Mouse (Mus musculus) MEL (cell line): ENCODE measurements around the gene Itsn2. TPM values are rescaled to one million over a fixed set of nuclear protein-coding genes. Genes with fewer than 3 reads are reported as not detected.

ENCODE experiments used
- polyA plus RNA-seq, 2 experiments: library from polyadenylated mRNA; stranded (reverse) in 1 of 2; unstranded in 1 of 2; fragments of >175 nt in 1 of 2; fragments of >200 nt in 1 of 2; gene quantifications; 2 replicates each; pipeline versions ENCODE4 v1.2.1 to v1.2.4; 2012; ENCODE audit warnings: low replicate concordance in 2 of 2, low read depth in 1 of 2; ENCODE audit not compliant: insufficient read length in 2 of 2, insufficient read depth in 1 of 2, missing spikeins in 1 of 2
- total RNA-seq: library from RNA; depleted of rRNA; stranded (reverse); fragments of 300-350 nt; gene quantifications from 2 replicates; pipeline ENCODE4 v1.2.3, GENCODE M21; 2012; rRNA removed

Itsn2 gene
- total and polyA plus RNA-seq, 3 experiments: 40.1 to 218 (median 47.5) TPM

Other genes starting within 250 kb of the Itsn2 start
- 45.0 and 48.4 TPM in 2 replicates for gene Ncoa1, start 115.5 kb upstream of the Itsn2 start, total RNA-seq
- gene Ncoa1, start 115.5 kb upstream of the Itsn2 start, polyA plus RNA-seq: 10 to 100 TPM; 36.0 to 65.0 TPM
- gene Gm3625, start 289 bp downstream of the Itsn2 start, total RNA-seq: not detected in 2 replicates
- not detected for gene Gm3625, start 289 bp downstream of the Itsn2 start, polyA plus RNA-seq
- gene Fam228a, start 145.8 kb downstream of the Itsn2 start, total RNA-seq: 0.15 and 0.23 TPM in 2 replicates
- gene Fam228a, start 145.8 kb downstream of the Itsn2 start, polyA plus RNA-seq: under 1 TPM in 1 of 2 experiments, not detected in 1; 0.33 TPM
- 0.19 and 0.26 TPM in 2 replicates for gene Pfn4, start 176.4 kb downstream of the Itsn2 start, total RNA-seq
- gene Pfn4, start 176.4 kb downstream of the Itsn2 start, polyA plus RNA-seq: under 1 TPM in 1 of 2 experiments, not detected in 1; 0.70 TPM
- gene Fam228b, start 176.6 kb downstream of the Itsn2 start, total RNA-seq: 4.0 and 4.8 TPM in 2 replicates
- gene Fam228b, start 176.6 kb downstream of the Itsn2 start, polyA plus RNA-seq: 1 to 10 TPM in 1 of 2 experiments, not detected in 1; 5.3 TPM
- 163 and 181 TPM in 2 replicates for gene Sf3b6, start 224.9 kb downstream of the Itsn2 start, total RNA-seq
- gene Sf3b6, start 224.9 kb downstream of the Itsn2 start, polyA plus RNA-seq: 100 to 1,000 TPM in 1 of 2 experiments, not detected in 1; 186 TPM
- gene Fkbp1b, start 249.0 kb downstream of the Itsn2 start, total RNA-seq: 2.1 and 3.0 TPM in 2 replicates
- gene Fkbp1b, start 249.0 kb downstream of the Itsn2 start, polyA plus RNA-seq: 1 to 10 TPM in 1 of 2 experiments, not detected in 1; 6.8 TPM